ENCODE assay signal across 20 mouse cellular contexts in genomic region chr11:101994100-101994499, GRCm38 (mm10). TPM values are rescaled to one million over a fixed set of nuclear protein-coding genes. Genes with fewer than 3 reads are reported as not detected.
DNase-seq lines count a peak whose midpoint lies in the region; ATAC-seq and TF ChIP-seq lines count a peak whose summit lies in the region.
"Had no signal": no experiment of that assay in that cellular context is flagged by ENCODE, and none has a peak within 500 bp of the region (broad histone marks: within the 10 kb centered on the region; RNA-seq: fewer than 3 reads in every experiment).

No protein-coding gene starts in this region.

- no peaks in the 10 kb centered on the region for H3K27me3 ChIP-seq in kidney, adult 2 months (replicated peaks; ENCODE audit: control insufficient read depth, insufficient read depth, low read length)
- H3K27me3 ChIP-seq in kidney, embryonic 14.5 days (ENCODE audit: control insufficient read depth, insufficient read depth, low read length), result peaks cover 3% of the 10 kb centered on the region; the same call in 1 of the 2 replicates
- H3K27me3 ChIP-seq in liver, embryonic 14.5 days (ENCODE audit: control insufficient read depth, insufficient read depth, low read length), result no peaks in the 10 kb centered on the region
- H3K27me3 ChIP-seq: stomach, embryonic 15.5 days had no signal

- DNase-seq in cerebellum, postnatal 10 days, result peak; percentile 46 to 59
- DNase-seq in cerebellum, adult 18-20 months, result no peak
- peak; percentile 21 for DNase-seq in kidney, adult 2 months
- peak; percentile 56 for DNase-seq in c-Kit-negative CD71-positive TER-119-positive erythroid progenitor cells, embryonic 14.5 days (ENCODE audit: low read depth, low spot score)
- peak; percentile 73 to 78 (median 74) for DNase-seq in liver, embryonic 14.5 days (ENCODE audit: low read depth in 3 of 3, low spot score in 3 of 3)
- no peak for DNase-seq in adrenal gland, postnatal 10 days
- no peak for DNase-seq in yolk sac, embryonic 10.5 days (ENCODE audit: low spot score)
- DNase-seq: adrenal gland, adult 8-10 months; lung, adult 18-20 months; right cerebral cortex, postnatal 25 days had no signal

- H3K27ac ChIP-seq in kidney, adult 2 months (ENCODE audit: insufficient read depth, low read depth, low read length), result peak overlapping the region; percentile 32; the same call in 1 of the 2 replicates
- H3K27ac ChIP-seq in kidney, embryonic 14.5 days (ENCODE audit: low read depth, low read length), result no peak overlapping the region
- peak overlapping the region; percentile 74 for H3K27ac ChIP-seq in liver, embryonic 14.5 days
- H3K27ac ChIP-seq: stomach, embryonic 15.5 days had no signal

- TF ChIP-seq CTCF in kidney, adult 2 months (conservative IDR thresholded peaks at IDR 0.05; ENCODE audit: insufficient read depth, insufficient read length, low read depth, low read length), result no peak
- no peak for TF ChIP-seq CTCF in liver, embryonic 14.5 days (IDR thresholded peaks at IDR 0.05; ENCODE audit: low read depth)

- no peak overlapping the region for H3K9ac ChIP-seq in kidney, embryonic 14.5 days (ENCODE audit: low read depth, low read length)
- peak overlapping the region; percentile 40 for H3K9ac ChIP-seq in liver, embryonic 14.5 days (replicated peaks)
- H3K9ac ChIP-seq: stomach, embryonic 15.5 days had no signal

- no peaks in the 10 kb centered on the region; the same call in 1 of the 2 replicates for H3K4me1 ChIP-seq in kidney, adult 2 months (ENCODE audit: control insufficient read depth, insufficient read depth, low read length)
- no peaks in the 10 kb centered on the region for H3K4me1 ChIP-seq in kidney, embryonic 14.5 days (ENCODE audit: control insufficient read depth, insufficient read depth, low read length)
- H3K4me1 ChIP-seq in liver, embryonic 14.5 days (replicated peaks; ENCODE audit: control insufficient read depth in 2 of 2, insufficient read depth in 2 of 2, low read length in 1 of 2), result peaks cover 12 to 23% of the 10 kb centered on the region in 2 experiments

- H3K36me3 ChIP-seq in kidney, adult 2 months (ENCODE audit: control insufficient read depth, insufficient read depth, low read length), result no peaks in the 10 kb centered on the region
- H3K36me3 ChIP-seq in kidney, embryonic 14.5 days (ENCODE audit: control insufficient read depth, insufficient read depth, low read length), result no peaks in the 10 kb centered on the region
- H3K36me3 ChIP-seq in liver, embryonic 14.5 days (replicated peaks; ENCODE audit: control insufficient read depth, insufficient read depth, low read depth), result no peaks in the 10 kb centered on the region
- H3K36me3 ChIP-seq: stomach, embryonic 15.5 days had no signal

- peak; percentile 92 for TF ChIP-seq EP300 in liver, embryonic 14.5 days (IDR thresholded peaks at IDR 0.05; ENCODE audit: low read depth)

- 61% methylated on average over 8 of the region's 8 CpGs for WGBS in kidney, adult 2 months
- 71% methylated on average over 8 of the region's 8 CpGs for WGBS in kidney, embryonic 14.5 days
- 25% methylated on average over 8 of the region's 8 CpGs for WGBS in liver, embryonic 14.5 days (ENCODE audit: insufficient replicate concordance)

- no peaks in the 10 kb centered on the region for H3K9me3 ChIP-seq in kidney, embryonic 14.5 days (ENCODE audit: control insufficient read depth, low read length)
- H3K9me3 ChIP-seq in liver, embryonic 14.5 days (ENCODE audit: control insufficient read depth, low read length), result no peaks in the 10 kb centered on the region
- H3K9me3 ChIP-seq: stomach, embryonic 15.5 days had no signal

- ATAC-seq in kidney, embryonic 14.5 days (ENCODE audit: low FRiP score, low TSS enrichment), result no peak
- peak; percentile 92 for ATAC-seq in liver, embryonic 14.5 days (ENCODE audit: insufficient read depth)
- ATAC-seq: intestine, postnatal 0 days had no signal

- no peak for TF ChIP-seq POLR2A in kidney, adult 2 months (IDR thresholded peaks at IDR 0.05; ENCODE audit: low read depth, low read length)

- H3K4me2 ChIP-seq in kidney, embryonic 14.5 days (replicated peaks; ENCODE audit: low read depth, low read length), result no peak overlapping the region
- peak overlapping the region; percentile 62 for H3K4me2 ChIP-seq in liver, embryonic 14.5 days (ENCODE audit: low read depth)
- H3K4me2 ChIP-seq: midbrain, embryonic 11.5 days; stomach, embryonic 15.5 days had no signal

- no peak overlapping the region for H3K4me3 ChIP-seq in kidney, adult 2 months (ENCODE audit: insufficient read depth, low read depth, low read length)
- no peak overlapping the region for H3K4me3 ChIP-seq in kidney, embryonic 14.5 days (ENCODE audit: low read length)
- peak overlapping the region in 1 of 2 experiments; percentile 21; a peak in 1 of 4 replicates for H3K4me3 ChIP-seq in liver, embryonic 14.5 days (ENCODE audit: insufficient read depth in 1 of 2, low read depth in 2 of 2, low read length in 2 of 2)
- H3K4me3 ChIP-seq: myocyte; stomach, embryonic 15.5 days had no signal

RNA-seq across cellular contexts. Expression of gene Dusp3, which starts 7.3 kb away (rescaled TPM):
- 67.8 and 92.4 TPM in 2 replicates for polyA plus RNA-seq in kidney, adult 2 months (2012; rRNA removed)
- 23.3 and 25.3 TPM in 2 replicates for polyA plus RNA-seq in kidney, embryonic 14.5 days (2014; fragmentation: Nextera tagmentation; extraction: Ambion mirVana)
- polyA plus RNA-seq in liver, embryonic 14.5 days (2012; rRNA removed), result 3.3 and 4.8 TPM in 2 replicates
- 6.3 and 7.2 TPM in 2 replicates for polyA plus RNA-seq in liver, embryonic 14.5 days (2014; fragmentation: Nextera tagmentation; extraction: Ambion mirVana)
- total RNA-seq in adrenal gland, postnatal 10 days (2021), result 10 to 100 TPM; 93.3 to 96.3 TPM

RNA-seq across cellular contexts. Expression of gene Cfap97d1, which starts 10.0 kb away (rescaled TPM):
- polyA plus RNA-seq in kidney, adult 2 months (2012; rRNA removed), result not detected in 2 replicates
- not detected in 2 replicates for polyA plus RNA-seq in kidney, embryonic 14.5 days (2014; fragmentation: Nextera tagmentation; extraction: Ambion mirVana)
- polyA plus RNA-seq in liver, embryonic 14.5 days (2012; rRNA removed), result not detected in 2 replicates
- polyA plus RNA-seq in liver, embryonic 14.5 days (2014; fragmentation: Nextera tagmentation; extraction: Ambion mirVana), result not detected in 2 replicates
- not detected for total RNA-seq in adrenal gland, postnatal 10 days (2021)
- total RNA-seq: adrenal gland, adult 8-10 months; hematopoietic stem cell, adult 5-6 weeks; left cerebral cortex, postnatal 14 days had no signal
- polyA plus RNA-seq: cerebellum, adult 2 months; forebrain, embryonic 11.5 days; intestine, postnatal 0 days; large intestine, adult 2 months; midbrain, embryonic 11.5 days; myocyte; stomach, embryonic 15.5 days had no signal

RNA-seq across cellular contexts. Expression of gene Sost, which starts 27.3 kb away (rescaled TPM):
- polyA plus RNA-seq in kidney, adult 2 months (2012; rRNA removed), result 2.0 TPM in 2 replicates
- 0.09 and 0.73 TPM in 2 replicates for polyA plus RNA-seq in kidney, embryonic 14.5 days (2014; fragmentation: Nextera tagmentation; extraction: Ambion mirVana)
- 0.04 and 0.12 TPM in 2 replicates for polyA plus RNA-seq in liver, embryonic 14.5 days (2012; rRNA removed)
- polyA plus RNA-seq in liver, embryonic 14.5 days (2014; fragmentation: Nextera tagmentation; extraction: Ambion mirVana), result not detected in 2 replicates
- 1 to 10 TPM in 1 of 2 experiments, not detected in 1; 3.0 TPM for total RNA-seq in adrenal gland, postnatal 10 days (2021)
- total RNA-seq: adrenal gland, adult 8-10 months; hematopoietic stem cell, adult 5-6 weeks; left cerebral cortex, postnatal 14 days had no signal
- polyA plus RNA-seq: forebrain, embryonic 11.5 days; intestine, postnatal 0 days; large intestine, adult 2 months; midbrain, embryonic 11.5 days had no signal

RNA-seq across cellular contexts. Expression of gene Mpp3, which starts 34.2 kb away (rescaled TPM):
- 2.3 and 3.5 TPM in 2 replicates for polyA plus RNA-seq in kidney, adult 2 months (2012; rRNA removed)
- polyA plus RNA-seq in kidney, embryonic 14.5 days (2014; fragmentation: Nextera tagmentation; extraction: Ambion mirVana), result 5.1 and 8.4 TPM in 2 replicates
- polyA plus RNA-seq in liver, embryonic 14.5 days (2012; rRNA removed), result 0.21 and 0.27 TPM in 2 replicates
- polyA plus RNA-seq in liver, embryonic 14.5 days (2014; fragmentation: Nextera tagmentation; extraction: Ambion mirVana), result not detected in 2 replicates
- 10 to 100 TPM; 11.8 to 16.0 TPM for total RNA-seq in adrenal gland, postnatal 10 days (2021)

RNA-seq across cellular contexts. Expression of gene Cd300lg, which starts 47.2 kb away (rescaled TPM):
- 62.1 and 67.1 TPM in 2 replicates for polyA plus RNA-seq in kidney, adult 2 months (2012; rRNA removed)
- 0.38 and 0.43 TPM in 2 replicates for polyA plus RNA-seq in kidney, embryonic 14.5 days (2014; fragmentation: Nextera tagmentation; extraction: Ambion mirVana)
- 0.29 and 0.38 TPM in 2 replicates for polyA plus RNA-seq in liver, embryonic 14.5 days (2012; rRNA removed)
- polyA plus RNA-seq in liver, embryonic 14.5 days (2014; fragmentation: Nextera tagmentation; extraction: Ambion mirVana), result 0.56 and 0.59 TPM in 2 replicates
- total RNA-seq in adrenal gland, postnatal 10 days (2021), result 10 to 100 TPM; 44.1 to 53.0 TPM
- total RNA-seq: hematopoietic stem cell, adult 5-6 weeks; left cerebral cortex, postnatal 14 days had no signal
- polyA plus RNA-seq: myocyte had no signal

Comparison
In these comparisons a context has a peak if more than half of its experiments do, and no peak if none do; other contexts are left out.
1. DNase-seq: peak in cerebellum, postnatal 10 days (2 of 2), kidney, adult 2 months (single experiment), c-Kit-negative CD71-positive TER-119-positive erythroid progenitor cells, embryonic 14.5 days (single experiment) and liver, embryonic 14.5 days (3 of 3); none in cerebellum, adult 18-20 months (0 of 2), adrenal gland, postnatal 10 days (single experiment) and yolk sac, embryonic 10.5 days (single experiment).